Mouse (Mus musculus): ENCODE measurements at regions not wholly inside any gene's neighbourhood (a gene's known extent, or its start where the extent isn't known, plus 50 kb on each side); places are given as distances from the start of the nearest gene placed in this dataset.
A peak's percentile ranks its signal among the peaks of the same experiment; 100 is the strongest.
"Not testable (repeated sequence)": the region's sequence is repeated elsewhere in the genome, so short reads cannot be mapped to it uniquely, and the experiment has no call there.

GRCm38 (mm10) chr13:107588399-107589002 is 455.7 kb upstream of the Smim15 start:
- peak; percentile 18 for DNase-seq (ENCODE audit: low spot score)

DNA sequence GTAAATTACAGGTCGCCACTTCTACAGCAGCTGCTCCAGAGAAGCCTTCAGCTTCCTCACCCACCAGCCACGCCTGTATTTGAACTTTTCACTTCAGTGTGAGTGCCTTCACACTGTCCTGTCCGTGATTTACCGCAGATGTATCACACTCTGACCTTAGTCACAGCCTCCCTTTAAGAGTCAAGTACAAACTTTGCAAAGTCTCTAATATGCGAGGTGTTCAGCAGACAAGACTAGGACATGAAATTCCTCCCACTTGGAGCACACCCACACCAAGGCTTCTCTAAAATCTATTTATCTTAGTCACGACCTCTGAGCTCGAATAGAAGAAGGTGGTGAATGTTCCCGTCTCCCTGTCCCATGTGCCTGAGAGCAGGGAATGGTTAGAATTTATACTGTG is 456.6 kb upstream of the Smim15 start:
- DNase-seq (ENCODE audit: low spot score), result no peak

DNA sequence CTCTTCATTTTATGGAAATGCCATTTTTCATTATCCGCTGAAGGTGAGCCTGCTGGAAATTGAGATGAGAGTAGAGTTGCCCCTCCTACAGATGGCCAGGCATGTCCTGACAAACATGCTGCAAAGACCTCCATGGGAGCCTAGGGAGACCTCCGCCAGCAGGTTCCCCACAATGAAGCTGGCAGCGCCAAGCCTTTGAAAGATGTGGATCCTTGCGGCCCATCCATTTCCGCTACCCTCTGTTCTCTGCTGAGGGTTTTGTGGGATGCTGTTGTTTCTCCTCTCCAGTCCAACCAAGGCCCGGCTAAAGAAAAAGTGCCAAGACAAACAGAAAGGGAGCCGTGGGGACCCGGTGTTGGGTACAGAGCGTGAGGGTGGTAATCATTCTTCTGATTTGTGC is 458.3 kb upstream of the Smim15 start:
- no peak for DNase-seq (ENCODE audit: low spot score)

DNA sequence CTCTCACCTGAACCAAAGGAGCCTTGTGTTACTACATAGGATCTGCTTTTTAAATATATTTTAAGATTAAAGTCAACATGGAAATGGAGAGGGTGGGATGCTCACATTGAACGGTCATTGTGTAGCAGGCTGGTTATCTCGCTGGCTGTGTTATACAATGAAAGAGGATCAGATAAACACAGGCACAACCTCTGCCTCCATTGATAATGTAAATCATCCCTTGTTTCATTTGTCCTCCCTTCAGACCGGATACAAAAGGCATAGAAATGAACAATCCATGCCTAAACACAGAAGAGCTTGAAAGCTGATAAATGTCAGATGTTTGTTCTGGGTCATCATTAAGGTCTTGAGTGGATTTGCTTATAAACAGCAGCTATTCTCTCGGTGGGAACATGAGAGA is 458.9 kb upstream of the Smim15 start:
- DNase-seq (ENCODE audit: low spot score), result no peak

DNA sequence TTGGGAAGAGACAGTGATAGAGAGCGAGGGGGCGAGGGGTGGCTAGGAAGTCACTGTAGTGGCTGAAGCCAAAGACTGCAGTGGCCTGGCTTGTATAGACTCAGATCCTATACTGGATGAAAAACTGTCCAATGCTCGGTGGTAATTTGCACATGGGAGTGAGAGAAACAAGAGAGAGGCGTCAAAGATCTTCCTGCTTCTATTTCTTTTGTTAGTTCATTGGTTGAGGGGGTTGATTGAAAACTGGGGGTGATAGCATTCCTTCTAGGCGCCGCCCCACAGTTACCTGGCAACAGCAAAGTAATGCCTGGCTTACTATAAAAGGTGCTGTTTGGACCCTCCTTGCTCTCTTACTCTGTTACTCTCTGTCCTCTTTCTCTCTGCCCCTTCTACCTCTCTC is 465.3 kb upstream of the Smim15 start:
- no peak for DNase-seq (ENCODE audit: low spot score)

DNA sequence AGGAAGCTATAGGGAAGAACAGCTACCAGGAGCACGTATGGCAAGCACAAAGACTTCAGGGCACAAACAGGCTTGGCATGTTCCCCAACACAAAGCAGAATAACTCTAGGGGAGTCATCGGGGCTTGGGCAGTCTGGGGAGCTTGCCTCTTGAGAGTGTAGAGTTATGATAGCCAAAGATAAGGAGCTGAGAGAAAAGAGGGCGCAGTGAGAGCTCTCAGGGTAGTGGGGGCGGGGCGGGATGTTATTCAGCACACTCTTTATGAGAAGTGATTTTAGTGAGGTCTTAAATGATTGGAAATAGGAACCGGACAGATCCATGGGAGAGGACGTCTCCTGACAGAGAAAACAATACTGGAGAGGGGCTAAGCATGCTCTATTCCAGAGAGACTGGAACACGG is 466.4 kb upstream of the Smim15 start:
- no peak for DNase-seq (ENCODE audit: low spot score)

DNA sequence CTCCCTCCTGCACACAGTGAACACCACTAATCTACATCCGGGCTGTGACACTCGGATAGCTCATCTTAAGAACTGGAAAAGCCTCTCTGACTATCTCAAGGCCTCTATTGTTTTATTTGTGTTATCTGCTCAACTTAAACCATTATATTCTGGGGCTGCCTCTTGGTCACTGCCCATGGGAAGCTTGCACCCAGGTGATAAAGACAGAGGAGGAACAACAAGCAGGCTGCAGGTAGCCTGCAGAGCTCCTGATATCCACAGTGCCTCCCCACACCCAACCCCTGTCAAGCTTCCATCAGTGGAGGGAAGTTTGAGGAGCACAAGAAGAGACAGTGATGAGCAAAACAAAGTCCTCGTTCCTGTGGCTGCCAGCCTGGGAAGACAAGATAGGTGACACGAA is 467.0 kb upstream of the Smim15 start:
- DNase-seq (ENCODE audit: low spot score), result no peak

DNA sequence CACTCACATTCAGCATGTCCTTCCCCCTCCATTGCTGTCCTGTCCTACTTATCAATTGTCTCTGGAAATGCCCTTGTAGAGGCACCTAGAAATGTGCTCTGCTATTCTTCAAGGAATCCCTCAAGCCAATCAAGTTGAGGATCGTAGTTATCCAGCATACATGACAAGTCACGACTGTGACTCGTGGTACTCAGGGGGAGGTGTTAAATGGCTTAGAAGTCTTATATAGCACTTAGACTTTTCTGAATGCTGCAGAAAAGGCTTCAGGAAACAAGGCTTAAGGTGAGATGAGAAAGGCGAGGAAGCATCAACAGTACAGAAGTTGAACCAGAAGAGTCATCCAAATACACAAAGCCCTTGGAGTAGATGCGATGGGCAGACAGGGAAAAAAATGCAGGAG is 467.5 kb upstream of the Smim15 start:
- no peak for DNase-seq (ENCODE audit: low spot score)

DNA sequence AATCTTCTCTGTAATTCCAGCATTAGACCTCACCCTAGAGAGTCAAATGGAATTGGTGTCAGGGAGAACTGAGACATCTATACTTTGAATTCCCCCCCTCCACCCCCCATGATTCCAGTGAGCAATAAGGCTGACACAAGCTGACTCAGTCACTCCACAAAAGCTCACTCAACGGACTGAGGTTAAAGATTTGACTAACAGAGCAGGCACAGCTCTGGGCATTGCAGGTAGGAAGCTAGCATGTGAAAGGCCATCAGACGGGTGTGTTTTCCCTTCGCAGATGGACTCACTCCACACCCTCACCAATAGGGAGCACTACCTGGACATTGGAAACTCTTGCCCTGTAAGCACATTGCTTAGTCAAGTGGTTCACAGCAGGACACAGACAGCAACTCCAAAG is 469.2 kb upstream of the Smim15 start:
- no peak for DNase-seq (ENCODE audit: low spot score)

GRCm38 (mm10) chr13:107573499-107574355 is 470.5 kb upstream of the Smim15 start:
- DNase-seq (ENCODE audit: low spot score), result no peak

GRCm38 (mm10) chr13:107571539-107571938 is 472.7 kb upstream of the Smim15 start:
- DNase-seq (ENCODE audit: low spot score), result no peak

- DNase-seq (ENCODE audit: low spot score), result no peak
These were observed 474.8 kb upstream of the Smim15 start for GRCm38 (mm10) chr13:107569477-107569876.

- DNase-seq (ENCODE audit: low spot score), result no peak
These were observed 475.5 kb upstream of the Smim15 start for GRCm38 (mm10) chr13:107568701-107569121.

- DNase-seq (ENCODE audit: low spot score), result no peak
These were observed 481.8 kb upstream of the Smim15 start for GRCm38 (mm10) chr13:107562463-107562862.

DNA sequence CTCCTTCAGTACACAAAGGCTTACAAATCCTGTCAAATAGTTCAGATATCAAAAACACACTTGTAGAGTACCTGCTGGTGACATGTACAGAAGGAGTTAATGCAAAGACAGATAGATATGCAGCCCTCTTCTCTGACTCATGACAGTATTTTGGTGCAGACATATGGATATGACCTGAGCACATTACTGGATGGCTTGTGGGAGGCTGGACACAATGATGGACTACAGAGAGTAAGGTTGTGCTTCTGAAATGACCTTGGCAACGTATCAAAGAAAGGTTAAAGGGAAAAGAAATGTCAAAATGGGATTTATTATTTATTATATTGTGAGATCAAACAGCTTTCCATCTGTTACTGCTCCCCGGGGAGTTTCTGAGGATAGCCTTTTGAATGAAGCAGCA is 482.7 kb upstream of the Smim15 start:
- no peak for DNase-seq (ENCODE audit: low spot score)

- DNase-seq (ENCODE audit: low spot score), result no peak
These were observed 488.3 kb upstream of the Smim15 start for GRCm38 (mm10) chr13:107555958-107556357.

GRCm38 (mm10) chr13:107554091-107554490 is 490.2 kb upstream of the Smim15 start:
- no peak for DNase-seq (ENCODE audit: low spot score)

DNA sequence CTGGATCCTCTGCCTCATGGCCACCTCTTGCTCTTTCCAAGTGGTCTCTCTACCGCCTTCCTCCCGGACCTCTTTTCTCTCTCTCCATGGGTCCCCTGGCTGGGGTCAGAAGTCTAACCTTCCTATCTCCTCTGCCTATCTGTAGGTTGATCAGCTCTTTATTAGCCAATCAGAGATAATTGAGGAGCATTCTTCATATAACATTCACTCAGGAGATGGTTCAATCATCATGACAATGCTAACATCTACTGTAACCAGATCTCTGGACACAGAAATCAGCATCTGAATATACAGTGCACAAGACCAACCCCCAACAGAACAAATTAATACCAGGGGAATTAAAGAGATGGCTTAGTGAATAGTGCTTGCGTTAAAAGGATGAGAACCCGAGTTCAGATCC is 492.1 kb upstream of the Smim15 start:
- no peak for DNase-seq (ENCODE audit: low spot score)

DNA sequence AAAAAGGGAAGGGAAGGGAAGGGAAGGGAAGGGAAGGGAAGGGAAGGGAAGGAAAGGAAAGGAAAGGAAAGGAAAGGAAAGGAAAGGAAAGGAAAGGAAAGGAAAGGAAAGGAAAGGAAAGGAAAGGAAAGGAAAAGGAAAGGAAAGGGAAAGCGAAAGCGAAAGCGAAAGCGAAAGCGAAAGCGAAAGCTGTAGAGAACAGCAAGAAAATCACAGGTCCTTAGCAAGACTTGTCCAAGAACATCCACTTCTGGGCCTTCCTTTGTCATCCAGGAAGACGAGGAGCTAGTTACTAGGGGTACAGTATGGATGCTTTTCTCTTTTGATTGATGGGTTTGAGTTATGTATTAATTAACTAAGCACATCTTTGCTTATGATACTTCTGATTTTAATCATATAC is 494.3 kb upstream of the Smim15 start:
- DNase-seq (ENCODE audit: low spot score), result not testable (repeated sequence)

DNA sequence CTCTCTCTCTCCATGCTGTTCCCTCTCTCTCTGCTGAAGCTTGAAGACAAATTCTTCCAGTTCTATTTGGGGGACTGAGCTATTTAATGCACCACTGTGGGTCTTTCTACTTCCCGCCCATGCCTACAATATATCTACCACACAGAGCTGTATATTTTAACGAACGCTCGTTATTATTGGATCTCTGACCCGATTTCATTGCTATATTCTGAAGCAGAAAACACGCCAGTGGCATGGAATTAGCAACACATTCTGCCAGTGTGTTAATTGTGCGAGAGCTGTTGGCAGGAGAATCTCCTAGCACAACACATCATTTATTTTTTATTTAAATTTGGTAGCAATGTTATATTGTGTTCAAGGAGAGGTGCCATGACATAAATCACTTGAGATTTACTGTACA is 497.2 kb upstream of the Smim15 start:
- DNase-seq (ENCODE audit: low spot score), result no peak

GRCm38 (mm10) chr13:107546181-107546900 is 497.9 kb upstream of the Smim15 start:
- peak; percentile 32 for DNase-seq (ENCODE audit: low spot score)

- peak; percentile 37 for DNase-seq (ENCODE audit: low spot score)
These were observed 502.7 kb upstream of the Smim15 start for GRCm38 (mm10) chr13:107541635-107541955.
